Mouse (Mus musculus) left cerebral cortex, adult 9 months (tissue): ENCODE measurements at regions not wholly inside any gene's neighbourhood (a gene's known extent, or its start where the extent isn't known, plus 50 kb on each side); places are given as distances from the start of the nearest gene placed in this dataset.

ENCODE experiments used
- DNase-seq, 2 experiments: peaks; one replicate each; pipeline ENCODE4 v3.0.0; 2022; ENCODE audit warnings: low spot score in 2 of 2

DNA sequence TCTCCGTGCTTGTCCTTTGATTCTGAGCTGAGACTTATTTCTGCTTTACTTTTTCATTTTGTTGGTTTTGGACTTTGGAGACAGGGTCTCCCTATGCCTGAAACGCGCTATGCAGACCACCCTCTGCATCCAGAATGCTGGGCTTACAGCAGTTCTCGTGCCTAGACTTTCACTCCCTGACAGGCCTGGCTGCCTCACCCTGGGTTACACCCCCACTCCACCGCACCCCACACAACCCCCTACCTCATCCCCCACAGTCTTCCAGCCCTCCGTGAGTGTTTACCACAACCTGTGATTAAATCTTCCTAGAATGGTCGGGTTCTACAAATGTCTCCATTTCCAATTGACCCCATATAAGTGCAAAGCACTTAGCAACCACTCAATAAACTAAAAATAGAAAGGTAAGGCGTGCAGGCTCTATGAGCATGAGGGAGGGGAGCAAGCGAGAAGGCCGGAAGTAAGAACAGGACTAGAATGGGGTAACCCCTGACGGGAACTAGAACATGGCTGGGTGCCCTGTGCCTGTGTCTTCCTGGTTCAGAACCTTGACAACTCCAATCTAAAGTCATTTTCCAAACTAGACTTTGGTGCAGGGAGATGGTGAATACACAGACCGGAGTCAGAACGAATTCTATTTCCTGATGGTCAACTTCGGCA lies 131.2 kb upstream of the Lef1 start:
- no peak for DNase-seq

DNA sequence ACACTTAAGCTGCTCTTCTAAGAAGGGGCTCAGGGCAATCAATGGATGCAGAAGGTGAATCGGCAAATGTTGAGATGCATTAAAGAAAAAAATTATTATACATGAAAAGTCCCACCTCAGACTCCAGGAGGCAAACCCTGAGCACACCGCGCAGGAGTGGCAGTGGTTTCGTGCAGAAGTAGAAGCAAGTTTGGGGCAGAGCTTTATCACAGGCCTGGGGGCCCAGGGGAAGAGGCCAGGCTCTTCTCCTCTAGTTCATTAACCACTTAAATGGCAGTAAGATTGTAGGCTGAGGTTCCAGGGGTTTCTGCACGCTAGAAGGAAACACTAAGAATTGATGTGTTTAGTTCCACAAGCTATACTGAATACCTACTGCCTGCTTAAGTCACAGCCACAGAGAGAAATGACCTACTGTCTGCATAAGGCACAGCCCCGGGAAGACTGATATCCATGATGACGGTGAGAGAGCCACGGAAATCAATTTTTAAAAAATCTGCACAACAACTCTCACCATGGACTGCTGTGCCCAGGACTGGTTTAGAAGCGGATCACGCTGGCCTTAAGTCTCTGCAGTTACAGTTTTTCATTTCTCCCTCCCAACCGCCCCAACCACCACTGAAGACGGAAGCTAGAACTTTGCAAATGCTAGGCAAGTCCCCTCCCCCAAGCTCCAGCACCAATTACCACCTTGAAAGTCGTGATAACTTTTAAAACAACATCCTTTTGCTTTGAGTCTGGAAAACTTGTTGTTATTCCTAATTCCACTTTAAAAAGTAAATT lies 132.2 kb upstream of the Lef1 start:
- DNase-seq: no peak

DNA sequence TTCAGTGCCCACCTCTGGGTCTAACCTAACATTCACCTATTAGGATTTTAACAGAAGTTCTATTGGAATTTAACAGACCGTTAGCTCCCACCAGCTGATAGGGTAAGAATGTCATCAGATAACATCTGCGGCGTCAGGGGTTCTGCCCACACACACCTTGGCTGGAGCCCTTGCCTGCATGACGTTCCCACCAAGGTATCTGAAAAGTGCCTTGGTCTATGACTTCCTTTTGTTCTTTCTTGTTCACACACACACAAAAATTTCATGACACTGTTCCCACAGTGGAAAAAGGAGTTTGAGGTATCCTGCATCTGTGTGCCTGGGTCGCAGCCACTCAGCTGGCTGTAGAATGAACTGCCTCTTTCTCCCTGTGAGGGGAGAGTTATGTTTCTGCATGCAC lies 134.1 kb upstream of the Lef1 start:
- no peak for DNase-seq

GRCm38 (mm10) chr3:130975291-130975690 lies 135.0 kb upstream of the Lef1 start:
- no peak for DNase-seq

DNA sequence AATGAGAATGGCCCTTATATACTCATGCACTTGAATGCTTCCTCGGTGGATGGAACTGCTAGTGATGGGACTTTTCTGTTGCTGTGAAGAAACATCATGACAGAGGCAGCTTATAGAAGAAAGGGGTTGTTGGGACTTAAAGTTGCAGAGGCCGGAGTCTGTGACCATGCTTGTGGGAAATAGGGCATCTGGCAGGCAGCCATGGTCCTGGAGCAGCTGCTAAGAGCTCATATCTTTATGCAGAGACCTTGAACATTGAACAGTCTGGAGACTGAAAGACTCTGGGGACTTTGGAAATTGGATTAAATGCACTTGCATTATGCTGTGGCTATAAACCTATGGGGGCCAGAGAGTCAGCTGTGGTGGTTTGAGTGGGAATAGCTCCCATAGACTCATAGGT lies 138.1 kb upstream of the Lef1 start:
- DNase-seq: no peak

DNA sequence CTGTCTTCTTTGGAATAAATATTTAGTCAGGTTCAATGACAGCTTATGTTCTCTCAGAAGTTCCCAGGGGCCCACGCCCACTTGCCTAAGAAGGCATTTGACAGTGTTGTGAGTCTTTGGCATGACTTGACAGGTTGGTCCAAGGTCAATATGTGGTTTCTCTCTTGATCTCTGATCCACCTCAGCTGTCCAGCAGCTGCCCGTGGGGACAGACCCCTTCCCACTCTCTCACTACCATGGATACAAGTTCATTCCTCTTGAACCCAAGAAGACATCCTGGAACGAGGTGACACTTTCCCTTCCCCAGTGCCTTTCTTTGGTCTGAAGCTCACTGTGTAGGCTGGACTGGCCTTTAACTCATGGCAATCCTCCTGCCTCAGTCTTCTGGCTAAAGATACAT lies 145.0 kb upstream of the Lef1 start:
- no peak for DNase-seq

GRCm38 (mm10) chr3:130964088-130964487 lies 146.2 kb upstream of the Lef1 start:
- DNase-seq: no peak

- DNase-seq: no peak
These were observed 146.6 kb upstream of the Lef1 start for GRCm38 (mm10) chr3:130963625-130964024.

- no peak for DNase-seq
These were observed 147.4 kb upstream of the Lef1 start for GRCm38 (mm10) chr3:130962701-130963472.

- DNase-seq: no peak
These were observed 148.1 kb upstream of the Lef1 start for GRCm38 (mm10) chr3:130962151-130962633.

DNA sequence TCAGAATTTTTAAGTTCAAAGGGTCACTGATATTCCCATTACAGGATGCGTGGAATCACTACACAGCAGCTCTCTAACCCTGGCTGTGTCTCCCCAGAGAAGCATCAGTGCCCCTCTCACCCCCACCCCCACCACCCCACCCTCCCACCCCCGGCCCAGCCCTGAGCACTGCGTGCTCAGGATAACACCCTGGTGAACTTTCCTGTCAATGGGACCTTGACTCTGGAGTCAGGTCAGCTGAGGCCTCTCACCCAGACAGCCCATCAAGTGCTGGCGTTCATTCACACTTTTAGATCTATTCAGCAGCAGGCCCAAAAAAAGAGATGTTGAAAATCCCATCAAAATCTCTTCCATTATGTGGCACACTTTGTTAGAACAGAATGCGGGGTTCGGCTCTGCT lies 148.6 kb upstream of the Lef1 start:
- DNase-seq: no peak

GRCm38 (mm10) chr3:130955958-130956357 lies 154.3 kb upstream of the Lef1 start:
- DNase-seq: no peak

DNA sequence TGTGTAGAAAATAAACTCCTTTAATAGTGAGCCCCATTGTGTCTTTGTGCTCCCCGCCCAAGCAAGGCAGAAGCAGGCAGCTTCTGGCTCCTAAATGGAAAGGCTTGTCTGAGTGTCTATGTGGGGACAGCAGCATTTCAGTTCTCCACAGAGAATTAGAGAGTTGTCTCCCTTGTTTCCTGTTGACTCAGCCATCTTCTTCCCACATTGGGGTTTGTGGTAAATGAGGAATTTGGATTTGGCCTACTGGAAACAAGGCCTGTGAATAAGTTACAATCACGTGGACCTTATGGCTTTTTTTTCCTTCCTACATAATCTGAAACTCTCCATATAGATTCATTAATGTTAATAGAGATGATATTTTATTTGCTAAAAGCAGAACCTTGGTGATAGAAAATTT lies 158.9 kb upstream of the Lef1 start:
- no peak for DNase-seq

GRCm38 (mm10) chr3:130950872-130951271 lies 159.4 kb upstream of the Lef1 start:
- no peak for DNase-seq

GRCm38 (mm10) chr3:130947880-130948279 lies 162.4 kb upstream of the Lef1 start:
- DNase-seq: no peak

- DNase-seq: no peak
These were observed 163.0 kb upstream of the Lef1 start for GRCm38 (mm10) chr3:130947277-130947606.

- no peak for DNase-seq
These were observed 163.5 kb upstream of the Lef1 start for GRCm38 (mm10) chr3:130946576-130947276.

DNA sequence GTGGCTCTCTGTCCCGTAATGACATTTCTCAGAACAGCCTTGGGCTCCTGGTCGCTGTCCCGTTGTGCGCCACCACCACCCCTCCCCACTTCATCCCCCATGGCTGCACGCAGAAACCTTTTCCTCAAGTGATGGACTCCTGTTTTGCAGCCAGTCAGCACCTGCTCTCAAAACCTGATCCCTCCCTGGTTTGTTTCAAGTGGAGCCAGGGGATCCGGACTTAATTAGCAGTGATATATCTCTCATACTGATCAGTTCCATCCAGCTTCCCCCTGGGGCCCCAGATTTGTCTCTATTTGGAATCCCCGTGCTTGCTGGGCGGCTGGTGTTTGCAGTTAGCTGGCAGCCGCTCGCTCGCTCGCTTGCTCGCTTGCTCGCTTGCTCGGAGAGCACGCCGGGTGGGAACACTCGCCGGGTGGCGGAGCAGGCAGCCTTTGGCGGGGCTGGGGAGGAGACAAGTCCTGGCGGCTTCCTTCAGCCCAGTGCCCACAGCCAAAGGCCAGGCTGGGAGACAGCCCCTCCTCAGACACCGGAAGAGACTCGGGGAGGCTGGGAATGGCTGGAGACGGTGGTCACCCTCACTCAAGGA lies 164.3 kb upstream of the Lef1 start:
- DNase-seq: peak in 1 of 2 experiments; percentile 20

DNA sequence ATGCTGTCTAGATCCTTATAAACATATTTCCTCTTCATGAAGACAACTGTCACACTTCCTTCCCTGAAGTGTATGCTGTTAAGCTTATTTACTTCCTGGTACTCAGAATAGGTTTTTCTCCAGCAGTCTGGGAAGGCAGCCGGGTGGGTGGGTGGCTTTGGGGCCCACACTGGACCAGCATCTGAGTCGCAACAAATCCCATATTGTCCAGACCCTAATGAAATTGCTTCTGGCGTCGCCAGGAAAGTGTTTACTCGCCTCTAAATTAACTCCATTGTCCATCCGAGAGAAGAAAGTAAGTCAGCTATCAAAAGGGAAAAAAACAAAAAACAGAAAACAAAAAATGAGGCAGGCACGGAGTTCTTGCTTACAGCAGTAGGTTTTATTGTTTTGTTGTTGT lies 164.9 kb upstream of the Lef1 start:
- no peak for DNase-seq

DNA sequence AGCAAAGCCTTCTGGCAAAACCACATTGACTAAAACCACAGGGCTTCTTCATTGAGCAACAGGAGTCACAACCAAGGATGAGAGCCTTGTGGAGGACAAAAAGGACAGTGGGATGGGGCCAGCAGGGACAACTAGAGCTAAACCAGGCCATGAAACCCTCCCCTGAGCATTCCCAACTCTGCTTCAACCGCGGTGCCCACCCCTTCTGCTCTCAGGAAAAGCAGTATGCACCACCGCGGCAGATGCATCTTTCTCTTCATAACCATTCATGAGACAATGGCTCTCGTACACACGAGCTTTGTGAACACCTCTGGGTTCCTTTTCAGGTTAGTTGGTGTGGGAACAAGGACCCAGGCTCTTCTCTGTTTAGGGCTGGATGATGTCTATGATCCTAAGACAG lies 166.0 kb upstream of the Lef1 start:
- no peak for DNase-seq

DNA sequence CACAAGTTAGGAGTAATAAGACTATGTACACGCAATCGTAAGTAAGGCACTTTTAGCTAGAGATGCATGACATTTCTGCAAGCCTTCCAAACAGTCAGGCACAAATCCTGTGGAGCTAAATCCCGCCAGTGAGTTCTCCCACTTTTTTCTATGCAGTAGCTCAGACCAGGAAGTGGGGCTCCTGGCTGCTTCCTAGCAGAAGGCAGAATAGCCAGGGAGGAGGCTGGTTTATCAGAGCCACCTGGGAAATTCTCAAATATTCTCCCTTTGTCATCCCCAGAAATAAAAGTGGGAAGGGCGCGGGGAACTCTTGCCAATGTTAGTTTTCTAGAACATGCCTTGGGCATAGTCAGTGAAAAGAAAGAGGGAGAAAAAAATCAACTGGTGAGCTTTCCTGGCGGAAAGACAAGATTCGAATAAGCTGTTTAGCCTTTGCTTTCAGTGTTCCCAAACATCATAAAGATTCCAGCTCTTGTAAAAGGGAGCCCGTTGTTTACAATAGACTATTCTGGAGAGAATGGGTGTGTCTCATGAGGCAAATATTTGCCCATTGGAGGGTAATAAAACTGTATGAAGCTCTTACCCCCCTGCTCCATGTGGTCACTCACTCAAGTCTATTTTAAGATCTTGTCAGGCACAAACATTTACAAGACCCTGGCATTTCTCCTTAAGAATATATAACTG lies 167.2 kb upstream of the Lef1 start:
- no peak for DNase-seq
